16 mouse cellular contexts compared by ENCODE assay signal in genomic region chr3:32904599-32904998, GRCm38 (mm10).
"Had no signal": no experiment of that assay in that cellular context is flagged by ENCODE, and none has a peak within 500 bp of the region (broad histone marks: within the 10 kb centered on the region; RNA-seq: fewer than 3 reads in every experiment).

No protein-coding gene starts in this region.

- ATAC-seq: liver, embryonic 12.5 days had no signal

- H3K9me3 ChIP-seq: kidney, embryonic 15.5 days; limb, embryonic 15.5 days; liver, embryonic 12.5 days; neural tube, embryonic 13.5 days had no signal

- DNase-seq: kidney, postnatal 14 days; lung, embryonic 14.5 days; lung, postnatal 10 days; midbrain, embryonic 14.5 days; retina, postnatal 1 day; right cerebral cortex, postnatal 4 days; spleen, adult 18-20 months; thymus, adult 18-20 months; thymus, postnatal 14 days had no signal

- H3K27ac ChIP-seq: kidney, embryonic 15.5 days; left cerebral cortex, adult 2 months; limb, embryonic 15.5 days; liver, embryonic 12.5 days; macrophage; neural tube, embryonic 13.5 days had no signal

- H3K36me3 ChIP-seq: kidney, embryonic 15.5 days; liver, embryonic 12.5 days had no signal

- H3K27me3 ChIP-seq: kidney, embryonic 15.5 days; limb, embryonic 15.5 days; liver, embryonic 12.5 days; megakaryocyte, embryonic 14.5 days; neural tube, embryonic 13.5 days had no signal

- H3K9ac ChIP-seq: kidney, embryonic 15.5 days; limb, embryonic 15.5 days; liver, embryonic 12.5 days; lung, embryonic 14.5 days; neural tube, embryonic 13.5 days had no signal

- H3K4me1 ChIP-seq: kidney, embryonic 15.5 days; liver, embryonic 12.5 days; megakaryocyte, embryonic 14.5 days had no signal

- H3K4me3 ChIP-seq: kidney, embryonic 15.5 days; left cerebral cortex, adult 2 months; limb, embryonic 15.5 days; liver, embryonic 12.5 days; megakaryocyte, embryonic 14.5 days; neural tube, embryonic 13.5 days had no signal

- H3K4me2 ChIP-seq: kidney, embryonic 15.5 days; limb, embryonic 15.5 days; liver, embryonic 12.5 days; lung, embryonic 14.5 days; neural tube, embryonic 13.5 days had no signal
